Mouse (Mus musculus) cerebellum, adult (tissue): Measurements from ENCODE around the gene Bach2.

Experiments
- ATAC-seq: cut with Nextera tagmentation; 2 replicates; pipeline ENCODE4 v1.9.2; 2017; ENCODE audit warnings: mild to moderate bottlenecking, moderate library complexity, mixed read lengths; ENCODE audit not compliant: insufficient number of reproducible peaks, low FRiP score, low TSS enrichment

Gene Bach2

GRCm38 (mm10) chr4:32288036-32288860, 49.6 kb downstream of the Bach2 start:
- ATAC-seq, result no peak

GRCm38 (mm10) chr4:32289845-32290244, 51.2 kb downstream of the Bach2 start:
- ATAC-seq, result no peak

- ATAC-seq, result no peak
Measured at GRCm38 (mm10) chr4:32291406-32291805, 52.8 kb downstream of the Bach2 start.

DNA sequence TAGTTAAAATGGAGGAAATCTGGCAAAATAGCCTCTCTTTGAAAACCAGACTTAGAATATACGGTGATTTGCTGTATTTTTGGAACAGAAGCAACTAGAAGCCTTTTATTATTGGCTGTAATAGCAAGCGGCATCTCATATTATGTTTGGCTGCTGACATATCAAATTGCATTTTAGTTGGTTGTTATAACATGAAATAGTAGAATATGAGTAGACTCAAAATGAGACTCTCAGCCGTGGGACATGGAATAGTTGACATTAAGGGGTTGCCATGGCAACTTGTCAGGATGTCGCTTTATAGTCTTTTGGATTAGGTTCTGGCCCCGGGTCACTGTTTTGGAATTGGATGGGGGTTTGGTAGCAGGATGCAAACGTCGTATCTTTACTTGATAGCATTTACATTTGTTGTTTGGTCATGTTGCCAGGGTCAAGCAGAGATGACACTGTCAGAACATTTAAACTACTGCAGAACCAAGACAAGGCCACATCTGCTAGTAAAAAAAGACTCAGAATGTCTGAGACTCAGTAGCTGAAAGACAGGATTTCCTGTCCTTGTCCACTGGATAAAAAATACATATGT, 55.2 kb downstream of the Bach2 start:
- no peak for ATAC-seq

GRCm38 (mm10) chr4:32297071-32297671, 58.6 kb downstream of the Bach2 start:
- no peak for ATAC-seq

- ATAC-seq, result no peak
Measured at GRCm38 (mm10) chr4:32299221-32299620, 60.6 kb downstream of the Bach2 start.

GRCm38 (mm10) chr4:32299970-32300369, 61.4 kb downstream of the Bach2 start:
- no peak for ATAC-seq

GRCm38 (mm10) chr4:32302668-32303067, 64.1 kb downstream of the Bach2 start:
- no peak for ATAC-seq

- peak; percentile 47 for ATAC-seq
Measured at GRCm38 (mm10) chr4:32303076-32303475, 64.5 kb downstream of the Bach2 start.

GRCm38 (mm10) chr4:32303674-32304073, 65.1 kb downstream of the Bach2 start:
- peak; percentile 86 for ATAC-seq

DNA sequence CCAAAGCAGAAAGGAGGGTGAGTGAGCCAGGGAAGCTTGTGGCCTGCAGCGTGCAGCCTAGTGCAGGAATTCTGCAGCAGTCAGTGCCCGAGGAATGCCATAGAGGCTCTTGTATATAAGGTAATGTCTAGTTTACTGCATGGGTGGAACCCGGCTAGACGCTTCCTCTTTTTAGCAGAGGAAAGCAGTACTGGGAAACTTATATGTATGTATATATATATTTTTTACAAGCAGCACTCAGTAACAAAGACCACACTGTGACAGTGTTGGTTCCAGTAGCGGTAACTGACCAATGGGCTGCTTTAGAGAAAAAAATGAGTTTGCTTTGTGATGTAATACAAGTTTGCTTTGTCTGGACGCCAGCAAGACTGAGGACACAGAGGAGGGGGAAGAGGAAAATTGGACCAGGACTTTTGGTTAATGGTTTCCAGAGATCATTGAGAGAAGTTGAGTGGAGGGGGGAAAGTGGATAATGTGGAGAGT, 65.7 kb downstream of the Bach2 start:
- ATAC-seq, result no peak

GRCm38 (mm10) chr4:32305036-32305615, 66.5 kb downstream of the Bach2 start:
- no peak for ATAC-seq

DNA sequence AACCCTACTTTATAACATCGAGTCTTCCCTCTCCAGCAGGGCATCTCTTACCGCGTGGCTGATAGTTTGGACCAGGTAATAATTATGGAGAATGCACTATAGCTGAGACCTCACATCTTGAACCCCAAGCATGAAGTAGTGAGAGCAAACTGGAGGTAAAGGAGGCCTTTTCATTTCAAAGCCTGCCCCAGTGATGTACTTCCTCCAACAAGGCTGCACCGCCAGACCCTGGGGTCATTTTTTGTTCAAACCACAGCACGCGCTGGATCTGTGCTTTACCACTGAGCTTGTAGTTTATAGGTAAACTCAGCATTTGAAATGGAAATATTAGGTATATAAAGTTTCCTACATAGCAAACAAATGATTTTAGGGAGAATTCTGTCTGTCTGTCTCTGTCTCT, 67.1 kb downstream of the Bach2 start:
- no peak for ATAC-seq

GRCm38 (mm10) chr4:32306169-32306792, 67.7 kb downstream of the Bach2 start:
- ATAC-seq, result no peak

GRCm38 (mm10) chr4:32307215-32307614, 68.6 kb downstream of the Bach2 start:
- ATAC-seq, result no peak

GRCm38 (mm10) chr4:32312171-32312946, 73.8 kb downstream of the Bach2 start:
- no peak for ATAC-seq

- ATAC-seq, result no peak
Measured at GRCm38 (mm10) chr4:32314919-32315318, 76.3 kb downstream of the Bach2 start.

DNA sequence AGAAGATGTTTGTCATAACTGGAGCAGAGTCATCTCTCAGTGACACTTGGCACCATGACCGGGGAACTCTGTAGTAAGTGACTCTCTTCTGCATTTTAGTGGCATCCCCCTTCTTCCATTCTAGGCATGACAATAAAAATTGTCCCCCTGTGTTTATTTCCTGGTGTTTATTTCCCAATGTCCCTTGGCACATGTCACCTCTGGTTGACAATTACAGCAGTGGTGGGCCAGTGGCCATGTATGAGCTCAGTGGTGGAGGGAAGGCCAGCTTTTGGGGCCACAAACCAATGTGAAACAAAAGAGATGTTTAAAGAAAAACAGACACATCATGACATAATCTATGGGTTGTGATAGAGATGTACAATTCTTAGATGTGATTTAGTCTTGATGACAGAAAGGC, 80.0 kb downstream of the Bach2 start:
- no peak for ATAC-seq

GRCm38 (mm10) chr4:32319327-32319726, 80.7 kb downstream of the Bach2 start:
- no peak for ATAC-seq

DNA sequence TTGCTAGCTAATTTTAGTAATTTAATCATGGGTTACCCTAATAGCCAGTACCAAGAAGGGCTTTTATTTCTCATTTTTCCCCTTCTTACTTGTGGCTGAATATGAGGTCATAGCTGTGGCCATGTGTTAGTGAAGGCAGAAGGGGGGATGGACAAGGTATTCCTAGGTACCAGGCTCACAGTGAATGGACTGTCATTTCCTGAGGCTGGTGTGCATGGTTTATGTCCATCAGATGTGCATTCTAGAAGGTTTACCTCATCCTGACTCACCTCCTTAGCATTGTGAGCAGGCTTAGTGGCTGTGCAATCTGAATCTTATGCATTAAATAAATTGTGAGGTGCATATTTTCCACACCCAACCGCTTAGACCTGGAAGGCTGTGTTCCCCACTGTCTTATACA, 81.4 kb downstream of the Bach2 start:
- no peak for ATAC-seq
